Mouse (Mus musculus): Measurements from ENCODE around the gene Senp1. TPM values are rescaled to one million over a fixed set of nuclear protein-coding genes. Genes with fewer than 3 reads are reported as not detected.

Senp1 gene
- polyA plus RNA-seq, 1 experiment: 10.3 TPM

DNA sequence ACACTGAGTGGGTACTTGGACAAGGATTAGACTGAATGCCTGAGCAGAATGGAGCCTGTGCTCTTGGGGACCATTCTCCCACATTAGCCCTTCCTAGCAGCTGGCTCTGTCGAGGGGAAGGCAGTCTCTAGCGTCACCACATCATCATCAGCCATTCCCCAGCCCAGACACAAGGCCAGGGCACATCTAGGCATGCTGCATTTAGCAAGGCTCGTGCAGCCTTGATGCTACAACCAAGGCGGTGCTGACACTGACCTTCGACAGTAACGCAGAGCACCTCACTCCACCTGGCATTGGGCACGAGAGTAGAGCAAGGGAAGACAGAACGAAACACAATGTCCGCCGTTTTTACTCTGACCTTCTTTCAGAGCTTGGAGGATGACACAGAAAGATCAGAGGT, 53.9 kb downstream of the Senp1 start:
- Histone ChIP-seq H3K27ac (ENCODE audit: insufficient read depth, low read length) (no peak overlapping the region), H3K4me3 (ENCODE audit: insufficient read depth, low read length) (no peak overlapping the region), H3K4me1 (ENCODE audit: control insufficient read depth, insufficient read depth, low read length) (no peaks in the 10 kb centered on the region)
- no peak for TF ChIP-seq POLR2A (IDR thresholded peaks at IDR 0.05; ENCODE audit: extremely low read depth, insufficient read depth, low read length)
- TF ChIP-seq CTCF (IDR thresholded peaks at IDR 0.05; ENCODE audit: extremely low read depth, insufficient read depth, low read length): no peak

DNA sequence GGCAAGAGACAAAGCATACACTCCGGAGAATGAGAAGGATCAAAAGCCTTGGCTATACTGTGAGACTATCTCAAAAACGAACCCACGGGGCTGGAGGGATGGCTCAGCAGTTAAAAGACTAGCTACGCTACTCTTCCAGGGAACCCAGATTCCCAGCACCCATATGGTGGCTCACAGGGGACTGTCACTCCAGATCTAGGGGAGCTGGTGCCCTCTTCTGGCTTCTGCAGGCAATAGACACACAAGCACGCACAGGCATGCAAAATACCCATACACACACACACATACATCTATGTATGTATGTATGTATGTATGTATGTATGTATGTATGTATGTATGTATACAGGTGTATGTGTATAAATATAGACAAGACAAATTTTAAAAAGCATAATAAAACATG, 57.0 kb downstream of the Senp1 start:
- TF ChIP-seq CTCF (IDR thresholded peaks at IDR 0.05; ENCODE audit: extremely low read depth, insufficient read depth, low read length) (no peak), POLR2A (IDR thresholded peaks at IDR 0.05; ENCODE audit: extremely low read depth, insufficient read depth, low read length) (no peak)
- Histone ChIP-seq H3K4me3 (ENCODE audit: insufficient read depth, low read length) (no peak overlapping the region), H3K4me1 (ENCODE audit: control insufficient read depth, insufficient read depth, low read length) (no peaks in the 10 kb centered on the region), H3K27ac (ENCODE audit: insufficient read depth, low read length) (no peak overlapping the region)

DNA sequence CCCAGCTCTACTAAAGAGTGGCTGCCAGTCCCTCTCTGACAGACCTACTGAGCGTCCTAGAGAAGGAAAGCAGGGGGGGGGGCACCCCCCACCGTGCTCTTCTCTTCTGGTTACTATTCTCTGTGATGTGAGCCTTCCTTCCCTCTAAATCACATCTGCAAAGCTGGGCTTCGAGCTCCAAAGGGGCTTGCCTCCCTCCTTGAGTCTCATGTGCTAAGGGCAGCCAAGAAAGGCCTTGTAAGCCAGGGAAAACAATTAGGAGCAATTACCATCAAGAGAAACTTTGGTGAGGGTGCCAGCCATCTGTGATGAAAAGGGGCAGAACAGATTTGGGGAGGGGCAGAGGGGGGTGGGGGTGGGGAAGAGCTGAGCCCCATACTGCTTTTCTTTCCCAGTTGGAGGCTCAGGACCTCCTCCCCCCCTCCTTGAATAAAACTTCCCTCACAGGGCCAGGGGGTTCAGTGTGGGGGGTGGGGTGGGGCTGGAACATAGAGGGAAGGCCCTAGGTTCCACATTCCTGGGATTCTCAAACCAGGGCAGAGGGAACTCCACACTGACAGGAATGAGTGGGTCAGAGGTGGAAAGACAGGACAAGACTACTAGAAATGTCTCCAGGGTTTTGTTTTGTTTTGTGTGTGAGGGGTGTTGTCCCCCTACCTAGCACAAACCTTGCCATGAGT, 58.3 kb downstream of the Senp1 start:
- TF ChIP-seq POLR2A (IDR thresholded peaks at IDR 0.05; ENCODE audit: extremely low read depth, insufficient read depth, low read length) (no peak), CTCF (IDR thresholded peaks at IDR 0.05; ENCODE audit: extremely low read depth, insufficient read depth, low read length) (no peak)
- H3K4me1 ChIP-seq (ENCODE audit: control insufficient read depth, insufficient read depth, low read length): no peaks in the 10 kb centered on the region
- H3K27ac ChIP-seq (ENCODE audit: insufficient read depth, low read length): no peak overlapping the region
- H3K4me3 ChIP-seq (ENCODE audit: insufficient read depth, low read length): no peak overlapping the region

DNA sequence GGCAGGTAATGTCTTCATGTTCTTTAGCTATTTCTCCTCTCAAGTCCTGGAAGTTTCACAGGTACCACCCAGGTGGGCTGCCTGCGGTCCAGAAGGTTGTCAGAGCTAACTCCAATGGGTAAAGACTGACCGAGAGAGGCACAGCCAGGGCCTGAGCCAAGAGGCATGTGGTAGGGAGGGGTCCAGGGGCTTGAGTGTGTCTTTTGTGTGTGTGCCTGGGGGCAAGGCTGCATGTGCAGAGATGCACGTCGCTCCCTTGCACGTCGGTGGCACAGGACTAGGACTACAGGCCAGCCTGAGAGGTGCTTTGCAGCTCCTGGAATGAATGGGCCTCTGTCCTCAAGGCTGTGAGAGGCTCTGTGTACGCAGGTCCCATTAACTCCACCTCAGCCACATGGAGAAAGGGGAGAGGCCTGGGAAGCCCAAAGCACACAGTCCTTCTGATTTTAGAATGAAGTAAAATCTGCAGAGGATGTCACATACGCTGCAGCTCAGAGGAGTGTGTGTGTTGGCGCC, 60.3 kb downstream of the Senp1 start:
- Histone ChIP-seq H3K4me3 (ENCODE audit: insufficient read depth, low read length) (no peak overlapping the region), H3K27ac (ENCODE audit: insufficient read depth, low read length) (no peak overlapping the region), H3K4me1 (ENCODE audit: control insufficient read depth, insufficient read depth, low read length) (no peaks in the 10 kb centered on the region)
- TF ChIP-seq CTCF (IDR thresholded peaks at IDR 0.05; ENCODE audit: extremely low read depth, insufficient read depth, low read length) (no peak), POLR2A (IDR thresholded peaks at IDR 0.05; ENCODE audit: extremely low read depth, insufficient read depth, low read length) (no peak)

DNA sequence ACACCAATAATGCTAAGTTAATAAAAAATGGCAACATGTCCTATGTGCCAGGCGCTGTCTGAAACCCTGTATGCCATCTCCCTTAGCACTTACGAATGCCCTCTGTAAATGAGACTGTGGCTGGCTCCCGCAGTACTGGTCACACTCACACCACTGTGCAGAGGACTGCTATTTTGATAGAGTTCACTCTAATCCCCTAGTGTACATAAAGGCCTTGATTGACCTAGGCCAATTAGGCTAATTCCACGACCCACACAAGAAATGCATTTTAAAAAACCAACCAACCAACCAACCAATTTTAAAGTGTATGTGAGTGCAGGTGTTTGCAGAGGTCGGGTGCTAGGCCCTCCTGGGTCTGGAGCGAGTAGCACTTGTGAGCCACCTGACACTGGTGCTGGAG, 63.7 kb downstream of the Senp1 start:
- Histone ChIP-seq H3K4me3 (ENCODE audit: insufficient read depth, low read length) (no peak overlapping the region), H3K4me1 (ENCODE audit: control insufficient read depth, insufficient read depth, low read length) (0 out of 2 replicates have a peak, but pooled peaks cover 1% of the 10 kb centered on the region), H3K27ac (ENCODE audit: insufficient read depth, low read length) (no peak overlapping the region)
- TF ChIP-seq CTCF (IDR thresholded peaks at IDR 0.05; ENCODE audit: extremely low read depth, insufficient read depth, low read length) (no peak), POLR2A (IDR thresholded peaks at IDR 0.05; ENCODE audit: extremely low read depth, insufficient read depth, low read length) (no peak)

GRCm38 (mm10) chr15:98026967-98027904, 66.3 kb downstream of the Senp1 start:
- Histone ChIP-seq H3K27ac (ENCODE audit: insufficient read depth, low read length) (no peak overlapping the region), H3K4me1 (ENCODE audit: control insufficient read depth, insufficient read depth, low read length) (0 out of 2 replicates have a peak, but pooled peaks cover 1% of the 10 kb centered on the region), H3K4me3 (ENCODE audit: insufficient read depth, low read length) (no peak overlapping the region)
- TF ChIP-seq POLR2A (IDR thresholded peaks at IDR 0.05; ENCODE audit: extremely low read depth, insufficient read depth, low read length) (no peak), CTCF (IDR thresholded peaks at IDR 0.05; ENCODE audit: extremely low read depth, insufficient read depth, low read length) (no peak)

GRCm38 (mm10) chr15:98025611-98026010, 67.9 kb downstream of the Senp1 start:
- no peak overlapping the region for H3K27ac ChIP-seq (ENCODE audit: insufficient read depth, low read length)
- TF ChIP-seq CTCF (IDR thresholded peaks at IDR 0.05; ENCODE audit: extremely low read depth, insufficient read depth, low read length) (no peak), POLR2A (IDR thresholded peaks at IDR 0.05; ENCODE audit: extremely low read depth, insufficient read depth, low read length) (no peak)
- no peak overlapping the region for H3K4me3 ChIP-seq (ENCODE audit: insufficient read depth, low read length)
- H3K4me1 ChIP-seq (ENCODE audit: control insufficient read depth, insufficient read depth, low read length): 0 out of 2 replicates have a peak, but pooled peaks cover 1% of the 10 kb centered on the region

GRCm38 (mm10) chr15:98023137-98023536, 70.4 kb downstream of the Senp1 start:
- TF ChIP-seq POLR2A (IDR thresholded peaks at IDR 0.05; ENCODE audit: extremely low read depth, insufficient read depth, low read length) (no peak), CTCF (IDR thresholded peaks at IDR 0.05; ENCODE audit: extremely low read depth, insufficient read depth, low read length) (no peak)
- Histone ChIP-seq H3K4me3 (ENCODE audit: insufficient read depth, low read length) (no peak overlapping the region), H3K4me1 (ENCODE audit: control insufficient read depth, insufficient read depth, low read length) (0 out of 2 replicates have a peak, but pooled peaks cover 1% of the 10 kb centered on the region), H3K27ac (ENCODE audit: insufficient read depth, low read length) (no peak overlapping the region)

DNA sequence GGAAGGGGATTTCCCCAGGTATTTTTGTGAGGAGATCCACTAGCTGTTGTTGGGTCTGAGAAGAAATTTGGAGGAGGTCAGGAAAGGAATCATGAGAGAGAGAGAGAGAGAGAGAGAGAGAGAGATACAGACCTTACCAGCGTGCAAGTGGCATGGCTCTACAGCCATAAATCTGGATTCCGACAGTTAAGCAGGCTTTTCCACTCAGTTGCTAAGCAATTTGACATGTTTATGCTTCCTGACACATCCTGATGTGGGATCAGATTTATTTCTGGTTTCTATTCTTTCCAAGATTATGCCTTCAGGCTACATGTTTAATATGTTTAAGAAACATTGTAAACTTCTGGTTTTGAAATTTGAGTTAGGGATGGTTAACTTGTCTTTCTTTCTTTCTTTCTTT, 71.7 kb downstream of the Senp1 start:
- Histone ChIP-seq H3K27ac (ENCODE audit: insufficient read depth, low read length) (no peak overlapping the region), H3K4me3 (ENCODE audit: insufficient read depth, low read length) (no peak overlapping the region), H3K4me1 (ENCODE audit: control insufficient read depth, insufficient read depth, low read length) (no peaks in the 10 kb centered on the region)
- TF ChIP-seq CTCF (IDR thresholded peaks at IDR 0.05; ENCODE audit: extremely low read depth, insufficient read depth, low read length) (no peak), POLR2A (IDR thresholded peaks at IDR 0.05; ENCODE audit: extremely low read depth, insufficient read depth, low read length) (no peak)

Data from cortical plate, adult 2 months (tissue).